Mouse (Mus musculus) stomach, postnatal 0 days (tissue): ENCODE results near the gene Chn2.

Experiments used
- CTCF ChIP-seq: IDR thresholded peaks from 2 replicates; pipeline ENCODE4 v1.5.1; 2016; ENCODE audit warnings: antibody characterized with exemption, low read depth, mild to moderate bottlenecking, moderate library complexity
- EP300 ChIP-seq: optimal IDR thresholded peaks from 2 replicates; pipeline ENCODE3; 2016; ENCODE audit warnings: antibody characterized with exemption

DNA sequence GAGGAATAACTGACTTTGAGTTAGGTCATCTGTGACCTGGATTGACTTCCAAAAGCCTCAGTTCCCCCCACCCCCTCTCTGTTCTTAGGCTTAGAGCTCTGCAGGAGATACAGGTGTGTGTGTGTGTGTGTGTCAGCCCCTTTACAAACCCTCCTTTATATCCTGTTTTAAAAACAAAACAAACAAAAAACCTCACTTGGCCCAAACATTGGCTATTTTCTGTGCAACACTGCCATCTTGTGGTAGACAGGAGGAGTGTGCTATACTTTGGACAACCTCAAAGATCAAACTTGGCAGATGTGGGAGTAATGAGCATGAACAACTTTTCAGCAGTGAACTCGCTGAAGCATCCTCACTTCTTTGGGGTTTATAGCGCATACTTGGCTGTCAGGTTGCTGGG, 189.5 kb downstream of the Chn2 start:
- no peak for TF ChIP-seq EP300
- TF ChIP-seq CTCF, result peak; percentile 95
